Mouse (Mus musculus) olfactory bulb, adult 2 months (tissue): ENCODE data around the gene Gm2431.
"Not testable (repeated sequence)": the region's sequence is repeated elsewhere in the genome, so short reads cannot be mapped to it uniquely, and the experiment has no call there.

Experiments
- CTCF ChIP-seq: fragments of 200-500 bp; IDR thresholded peaks from 2 replicates; pipeline ENCODE4 v1.5.1; 2012; ENCODE audit warnings: low read depth, mild to moderate bottlenecking, low read length, moderate library complexity; ENCODE audit not compliant: insufficient read depth
- POLR2A ChIP-seq: fragments of 200-500 bp; IDR thresholded peaks from 2 replicates; pipeline ENCODE4 v1.6.1; 2012; ENCODE audit warnings: mild to moderate bottlenecking, low read depth, low read length, moderate library complexity; ENCODE audit not compliant: insufficient read depth

DNA sequence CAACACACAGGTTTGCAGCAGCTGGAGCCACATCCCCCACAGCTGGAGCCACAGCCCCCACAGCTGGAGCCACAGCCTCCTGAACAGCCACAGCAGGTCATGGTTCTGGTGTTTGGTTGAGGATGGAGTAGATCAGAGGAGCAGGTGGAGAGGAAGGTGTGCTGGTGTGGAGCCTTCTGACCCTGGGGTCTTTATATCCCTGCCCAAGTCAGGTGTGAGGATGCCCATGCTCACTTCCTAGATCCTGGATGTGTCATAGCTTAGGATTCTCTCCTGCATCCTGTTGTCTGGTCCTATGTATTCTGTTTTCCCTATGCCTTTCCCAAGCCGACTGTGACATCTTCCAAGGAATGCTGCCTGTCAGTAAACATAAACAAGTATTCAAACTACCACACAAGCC is at the start of gene Gm2431:
- TF ChIP-seq POLR2A, CTCF: not testable (repeated sequence)
